Mouse (Mus musculus): ENCODE measurements around the gene Ets2.

GRCm38 (mm10) chr16:95752502-95752901 is 50.6 kb downstream of the Ets2 start:
- TF ChIP-seq POLR2A (IDR thresholded peaks at IDR 0.05; ENCODE audit: low read depth, low read length) (no peak), CTCF (IDR thresholded peaks at IDR 0.05; ENCODE audit: borderline replicate concordance, insufficient read depth, low read length) (no peak)
